Mouse (Mus musculus) ovary, postnatal 10 days (tissue): ENCODE measurements around the gene Ndufv3.

Source experiments
- DNase-seq: peaks from one replicate; pipeline ENCODE4 v3.0.0; 2022; ENCODE audit warnings: low spot score

The Ndufv3 gene

DNA sequence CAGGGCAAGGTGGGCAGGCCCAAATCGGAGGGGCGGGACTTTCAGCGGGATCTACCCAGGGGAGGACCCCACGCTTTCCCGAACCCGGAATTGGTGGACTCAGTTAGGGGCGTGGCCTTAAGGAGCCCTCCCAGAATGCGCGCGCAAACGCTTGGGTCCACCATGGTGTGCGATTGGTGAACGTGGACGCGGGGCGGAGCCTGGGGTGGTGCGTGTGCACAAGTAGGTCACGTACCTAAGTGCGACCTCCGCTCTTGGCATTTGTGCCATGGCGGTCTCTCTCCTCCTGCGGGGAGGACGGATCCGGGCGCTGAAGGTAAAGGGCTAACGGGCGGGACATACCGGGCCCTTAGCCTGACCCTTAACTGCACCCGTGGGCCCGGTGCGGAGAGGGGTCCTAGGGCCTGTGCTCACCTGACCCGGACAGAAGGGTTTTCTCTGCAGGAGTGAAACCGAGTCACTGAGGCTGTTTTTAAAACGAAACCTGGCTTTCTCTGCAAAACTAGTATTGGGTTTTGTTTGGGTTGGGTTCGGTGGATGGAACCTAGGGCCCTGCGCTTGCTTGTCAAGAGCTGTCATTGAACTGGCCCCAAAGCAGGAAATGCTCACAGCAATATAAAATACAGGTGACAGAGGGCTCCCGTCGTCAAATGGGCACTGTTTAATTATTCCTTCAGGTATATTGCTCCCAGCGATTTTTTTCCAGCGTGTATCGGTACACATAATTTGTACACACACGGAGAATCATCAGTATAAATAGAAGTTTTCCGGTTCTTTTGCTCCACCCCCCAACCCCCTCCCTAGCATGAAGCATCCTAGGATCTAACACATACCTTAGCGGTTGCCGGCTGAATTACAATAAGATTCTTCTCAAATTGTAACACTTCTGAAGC is at the start of gene Ndufv3, which contains the start of gene Wdr4:
Gene Ndufv3, plus strand, starts transcription at position 170 of the 893 bp plus-strand sequence.
Gene Wdr4, minus strand, starts transcription at position 35 of the 893 bp plus-strand sequence.
- DNase-seq = peak; percentile 93

DNA sequence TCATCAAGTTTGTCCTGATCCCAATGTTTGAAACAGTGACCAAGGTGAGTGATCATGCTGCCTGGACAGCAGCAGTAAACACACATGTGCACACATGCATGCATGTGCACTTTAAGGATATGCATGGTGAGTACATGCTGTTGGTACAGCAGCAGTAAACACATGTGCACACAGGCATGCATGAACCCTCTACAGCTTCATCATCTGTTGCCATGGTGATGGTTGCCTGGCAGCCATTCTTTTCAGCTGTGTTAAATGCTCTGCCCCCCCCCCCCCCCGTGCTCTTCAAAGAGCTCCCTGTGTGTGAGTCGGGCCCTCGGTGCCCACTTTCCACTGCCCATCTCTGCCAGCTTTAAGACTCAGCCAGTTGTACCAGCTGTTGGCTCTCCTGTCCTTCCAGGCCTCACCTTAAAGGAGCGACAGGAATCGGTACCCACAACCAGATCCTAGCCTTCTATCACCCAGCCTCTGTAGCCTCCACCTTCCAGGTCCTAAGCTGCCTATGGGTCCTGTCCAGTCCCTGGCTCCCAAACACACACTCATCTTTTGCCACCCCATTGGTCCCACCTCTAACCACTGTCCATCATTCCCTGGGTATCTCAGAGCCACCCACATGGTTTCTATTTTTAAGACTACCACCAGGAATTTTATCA is 49.0 kb upstream of the Ndufv3 start:
- no peak for DNase-seq

DNA sequence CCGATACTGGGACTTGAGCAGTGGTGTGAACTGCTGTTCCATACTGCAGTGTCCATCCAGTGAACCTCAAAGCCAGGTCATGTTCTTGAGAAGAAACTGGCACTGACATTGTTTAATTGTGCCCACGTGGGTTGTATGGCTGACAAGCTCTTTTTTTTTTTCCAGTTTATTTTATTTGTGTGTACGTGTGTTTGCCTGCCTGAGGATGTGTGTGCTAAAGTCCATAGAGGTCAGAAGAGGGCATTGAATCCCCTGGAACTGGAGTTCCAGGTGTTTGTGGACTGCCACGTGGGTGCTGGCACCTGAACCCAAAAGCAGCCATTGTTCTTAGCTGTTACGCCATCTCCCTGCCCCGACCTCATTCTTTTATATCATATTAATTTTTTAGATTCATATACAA is 45.5 kb upstream of the Ndufv3 start:
- DNase-seq = no peak

- DNase-seq = no peak
Observed at GRCm38 (mm10) chr17:31478606-31479005, 41.3 kb upstream of the Ndufv3 start.

- no peak for DNase-seq
Observed at GRCm38 (mm10) chr17:31479108-31479844, 40.6 kb upstream of the Ndufv3 start.

DNA sequence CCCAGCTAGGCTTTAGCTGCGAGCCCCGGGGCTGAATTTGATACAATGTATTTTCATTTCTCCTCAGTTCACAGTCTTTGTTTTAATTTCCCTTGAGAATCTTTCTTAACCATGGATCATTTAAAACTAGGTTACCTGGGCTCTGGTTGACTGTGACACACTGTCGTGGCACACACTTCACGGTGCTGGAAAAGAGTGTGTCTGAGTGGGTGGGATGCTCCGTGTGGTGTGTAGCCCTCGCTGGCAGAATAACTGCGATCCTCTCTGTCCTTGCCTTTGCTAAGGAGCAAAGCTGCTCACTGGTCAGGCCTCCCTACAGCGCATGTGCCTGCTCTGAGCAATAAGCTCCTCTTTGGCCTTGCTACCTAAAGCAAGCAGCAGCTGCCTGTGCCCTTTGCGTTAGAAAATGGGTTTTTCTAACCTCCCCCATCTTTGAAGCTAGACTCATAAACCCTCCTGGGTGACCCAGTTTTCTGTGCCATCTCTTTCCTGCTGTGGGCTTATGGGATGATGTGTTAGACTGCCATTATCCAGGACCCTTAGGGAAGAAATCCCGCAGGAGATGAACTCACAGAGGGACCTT is 33.2 kb upstream of the Ndufv3 start:
- no peak for DNase-seq

- no peak for DNase-seq
Observed at GRCm38 (mm10) chr17:31487433-31488060, 32.4 kb upstream of the Ndufv3 start.

- no peak for DNase-seq
Observed at GRCm38 (mm10) chr17:31491355-31491754, 28.6 kb upstream of the Ndufv3 start.

DNA sequence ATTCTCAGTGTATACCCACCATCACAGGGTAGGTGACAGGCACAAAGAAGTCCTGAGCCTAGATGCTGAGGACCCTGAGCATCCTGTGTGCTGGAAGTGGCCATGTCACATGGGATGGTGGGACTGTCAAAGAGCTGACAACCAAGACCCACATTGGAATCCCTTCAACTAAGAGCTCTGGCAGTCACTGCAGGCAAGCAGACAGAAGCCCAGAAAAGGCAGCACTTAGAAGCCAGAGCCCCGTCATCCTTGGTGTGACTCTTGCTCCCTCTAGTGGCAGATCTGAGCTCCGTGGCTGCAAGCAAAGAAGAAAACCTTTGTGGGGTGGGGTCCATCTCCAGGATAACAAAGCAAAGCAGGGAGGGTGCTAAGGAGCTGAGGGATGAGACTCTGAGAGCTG is 27.5 kb upstream of the Ndufv3 start:
- peak; percentile 45 for DNase-seq

GRCm38 (mm10) chr17:31494989-31495388 is 24.9 kb upstream of the Ndufv3 start:
- no peak for DNase-seq

DNA sequence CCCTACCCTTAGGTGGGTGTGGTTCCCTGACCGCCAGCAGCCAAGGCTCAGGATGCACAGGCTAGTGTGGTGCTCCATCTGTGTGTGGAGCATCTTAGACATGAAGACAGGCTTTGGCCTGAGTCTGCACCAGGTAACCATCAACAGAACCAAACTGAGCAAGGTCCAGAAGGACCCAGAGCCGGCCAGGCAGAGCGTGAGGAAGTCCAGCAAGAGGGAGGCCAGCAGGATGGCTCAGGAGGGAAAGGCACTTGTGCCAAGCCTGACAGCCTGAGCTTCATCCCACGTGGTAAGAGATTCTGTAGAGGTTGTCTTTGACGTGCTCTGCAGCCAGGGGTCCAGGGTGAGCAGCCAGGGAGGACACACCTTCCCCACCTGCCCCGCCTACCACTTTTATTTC is 22.2 kb upstream of the Ndufv3 start:
- DNase-seq = no peak

- no peak for DNase-seq
Observed at GRCm38 (mm10) chr17:31499725-31500124, 20.2 kb upstream of the Ndufv3 start.

- no peak for DNase-seq
Observed at GRCm38 (mm10) chr17:31500416-31500815, 19.5 kb upstream of the Ndufv3 start.

- no peak for DNase-seq
Observed at GRCm38 (mm10) chr17:31500908-31501307, 19.0 kb upstream of the Ndufv3 start.

- DNase-seq = no peak
Observed at GRCm38 (mm10) chr17:31502261-31502927, 17.5 kb upstream of the Ndufv3 start.

DNA sequence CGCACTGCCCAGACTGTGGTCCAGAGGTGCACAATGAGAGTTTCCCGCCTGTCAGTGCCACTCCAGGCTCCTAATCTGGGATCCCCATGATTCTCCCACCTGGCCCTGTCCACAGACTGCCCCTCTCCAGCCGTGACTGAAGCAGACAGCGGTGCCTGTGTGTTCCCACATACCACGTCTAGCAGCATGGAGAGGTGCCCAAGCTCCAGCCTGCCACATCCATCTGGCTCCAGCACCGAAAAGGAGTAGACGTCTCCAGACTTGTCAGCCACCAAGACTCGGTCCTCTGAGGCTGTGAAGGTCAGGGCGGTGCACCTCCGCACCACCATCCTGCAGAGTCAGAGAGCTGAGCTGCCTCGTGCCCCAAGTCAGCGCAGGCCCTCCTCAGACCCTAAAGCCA is 16.6 kb upstream of the Ndufv3 start:
- no peak for DNase-seq

- no peak for DNase-seq
Observed at GRCm38 (mm10) chr17:31503936-31504335, 16.0 kb upstream of the Ndufv3 start.

DNA sequence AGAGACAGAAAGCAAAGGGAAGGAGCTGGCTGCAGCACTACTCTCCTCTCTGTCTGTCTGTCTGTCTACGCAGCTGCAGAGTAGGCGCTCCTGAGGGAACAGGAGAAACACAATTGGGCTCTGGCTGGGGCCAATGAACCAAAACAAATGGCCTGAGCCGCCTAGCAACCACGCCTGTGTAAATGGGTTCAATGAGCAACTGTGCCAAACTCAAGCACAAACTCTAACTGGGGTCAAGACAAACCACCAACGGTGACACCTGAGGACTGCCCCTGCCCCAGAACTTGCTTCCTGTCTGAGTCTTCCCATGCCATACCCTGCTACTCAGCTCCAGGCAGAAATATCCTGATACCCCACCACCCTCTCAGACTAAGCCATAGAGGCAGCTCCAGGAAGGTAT is 14.9 kb upstream of the Ndufv3 start:
- DNase-seq = no peak

DNA sequence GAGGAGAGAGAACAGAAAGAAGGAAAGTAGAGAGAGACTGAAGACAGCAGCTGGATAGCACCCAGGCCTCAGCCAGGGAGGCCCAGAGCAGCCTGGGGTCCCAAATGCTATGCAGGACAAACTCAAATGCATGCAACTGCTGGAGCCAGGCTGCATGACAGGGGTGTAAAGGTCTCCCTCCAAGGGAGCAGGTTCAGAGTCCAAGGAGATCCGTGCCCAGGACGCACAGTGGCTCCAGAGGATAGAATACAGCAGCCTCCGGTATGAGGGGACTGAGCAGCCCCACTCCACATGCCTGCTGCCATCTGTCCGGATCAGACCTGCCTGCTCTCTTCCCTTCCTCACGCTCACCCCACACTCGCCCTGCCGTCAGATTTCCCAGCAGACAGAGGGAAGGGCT is 13.6 kb upstream of the Ndufv3 start:
- DNase-seq = no peak

DNA sequence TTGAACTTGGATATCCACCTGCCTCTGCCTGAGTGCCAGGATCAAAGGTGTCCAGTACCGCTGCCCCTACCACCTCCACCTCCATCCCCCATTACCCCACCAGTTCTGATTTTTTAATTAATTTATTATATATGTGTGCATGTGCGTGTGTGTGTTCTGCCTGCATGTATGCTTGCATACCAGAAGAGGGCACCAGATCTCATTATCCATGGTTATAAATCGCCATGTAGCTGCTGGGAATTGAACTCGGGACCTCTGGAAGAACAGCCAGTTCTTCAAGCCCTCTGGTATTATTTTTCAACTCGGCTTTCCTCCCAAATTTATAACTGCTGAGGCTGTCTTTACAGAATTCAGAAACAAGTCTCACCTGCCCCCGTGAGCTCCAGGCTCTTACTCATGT is 9.0 kb upstream of the Ndufv3 start:
- DNase-seq = no peak

- peak; percentile 63 for DNase-seq
Observed at GRCm38 (mm10) chr17:31511792-31512495, 8.0 kb upstream of the Ndufv3 start.
